Mouse (Mus musculus) testis, postnatal 10 days (tissue): ENCODE measurements around the gene Mtrf1l.
A peak's percentile ranks its signal among the peaks of the same experiment; 100 is the strongest.

Experiments used
- DNase-seq: peaks from one replicate; pipeline ENCODE4 v3.0.0; 2021; ENCODE audit warnings: low spot score

Gene Mtrf1l

DNA sequence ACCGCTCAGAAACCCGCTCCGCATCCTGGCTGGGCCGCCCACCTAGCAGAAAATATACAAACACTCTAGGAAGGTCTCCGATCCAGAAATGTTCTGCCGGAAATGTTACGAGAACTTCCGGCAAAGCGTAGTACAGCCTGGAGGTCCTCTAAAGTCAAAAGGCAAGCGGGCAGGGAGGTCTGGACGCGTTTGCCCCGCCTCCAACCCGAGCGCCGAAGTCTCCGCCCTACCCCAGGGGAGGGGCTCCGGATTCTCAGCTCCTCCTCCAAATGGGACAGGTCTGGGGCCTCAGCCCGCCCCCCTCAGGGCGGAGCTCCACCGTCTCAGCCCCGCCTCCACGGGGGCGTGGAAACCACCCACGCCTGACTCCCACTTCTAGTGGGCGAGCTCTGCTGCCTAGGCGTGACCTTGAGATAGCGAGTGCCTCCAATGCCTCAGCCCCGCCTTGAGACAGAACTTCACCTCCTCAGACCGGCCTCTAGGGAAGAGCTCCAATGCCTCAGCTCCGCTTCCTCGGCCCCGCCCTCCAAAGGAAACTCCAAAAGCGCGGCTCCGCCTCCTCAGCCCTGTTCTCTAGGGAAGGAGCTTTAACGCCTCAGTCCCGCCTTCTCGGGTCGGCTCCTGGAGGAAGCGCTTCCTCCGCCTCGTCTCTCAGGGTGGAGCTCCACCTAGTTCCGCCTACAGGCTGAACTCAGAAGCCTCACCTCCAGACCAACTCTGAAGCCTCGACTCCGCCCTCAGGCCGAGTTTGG lies at the start of gene Mtrf1l:
TSS of gene Mtrf1l (minus strand) at position 171 of the 752 bp plus-strand sequence.
- peak; percentile 99 for DNase-seq

GRCm38 (mm10) chr10:5871081-5871480 lies 47.4 kb upstream of the Mtrf1l start:
- DNase-seq, result no peak

DNA sequence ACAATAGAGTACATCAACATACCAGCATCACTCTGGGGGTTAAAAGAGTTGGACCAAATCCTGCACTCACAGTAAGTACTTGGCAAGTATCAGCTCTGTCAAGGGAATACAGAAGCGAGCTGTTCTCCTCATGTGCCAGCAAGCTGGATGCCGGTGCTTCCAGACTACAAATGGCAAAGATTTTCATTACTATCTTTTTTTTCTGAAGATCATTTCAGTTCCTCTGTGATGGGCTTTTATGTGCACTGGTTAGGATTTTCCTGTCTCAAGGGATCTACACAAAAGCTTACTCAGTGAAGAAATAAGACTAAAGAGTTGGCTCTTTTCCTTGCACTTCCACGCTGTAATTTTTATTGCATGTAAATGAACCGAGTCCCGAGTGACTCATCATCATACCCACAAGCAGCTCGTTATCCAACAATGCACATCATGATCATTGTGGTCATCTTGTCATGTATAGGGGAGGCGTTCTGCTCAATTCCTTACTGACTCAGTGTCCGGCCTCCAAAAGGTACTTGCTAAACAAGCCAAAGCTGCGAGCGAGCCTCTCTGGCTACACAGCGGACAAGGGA lies 44.4 kb upstream of the Mtrf1l start:
- DNase-seq, result no peak

GRCm38 (mm10) chr10:5865996-5866395 lies 42.3 kb upstream of the Mtrf1l start:
- no peak for DNase-seq

DNA sequence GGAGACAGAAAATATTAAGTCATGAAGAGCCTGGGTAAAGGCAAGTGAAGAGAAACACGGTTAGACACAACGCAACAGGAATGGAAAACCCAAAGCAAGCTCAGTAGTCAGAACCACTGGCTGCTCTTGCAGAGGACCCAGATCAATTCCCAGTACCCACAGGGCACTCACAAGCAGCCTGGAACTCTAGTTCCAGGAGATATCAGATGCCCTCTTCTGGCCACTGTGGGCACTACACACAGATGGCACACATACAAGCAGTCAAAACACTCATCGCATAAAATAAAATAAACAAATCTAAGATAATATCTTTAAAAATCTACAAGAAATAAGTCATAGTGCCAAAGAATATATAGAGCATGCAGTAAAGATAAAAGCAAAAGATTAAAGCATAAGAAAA lies 39.0 kb upstream of the Mtrf1l start:
- DNase-seq, result no peak

DNA sequence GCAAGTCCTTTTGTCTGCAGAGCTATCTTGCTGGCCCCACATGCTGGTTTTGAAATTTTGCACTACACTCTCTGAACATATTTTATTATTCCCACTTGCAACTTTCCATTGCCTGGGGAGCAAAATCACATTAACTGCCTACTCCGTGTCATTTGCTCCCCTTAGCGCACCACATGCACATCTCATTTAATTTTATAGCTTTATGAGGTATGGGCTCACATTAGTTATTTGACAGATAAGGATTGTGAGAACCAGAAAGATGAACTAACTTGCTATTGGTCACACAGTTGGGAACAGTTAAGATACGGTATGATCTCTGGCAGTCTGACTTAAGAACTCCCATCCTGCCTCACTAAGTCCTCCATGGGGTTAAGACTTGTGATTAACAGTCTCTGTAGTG lies 37.1 kb upstream of the Mtrf1l start:
- DNase-seq, result no peak

DNA sequence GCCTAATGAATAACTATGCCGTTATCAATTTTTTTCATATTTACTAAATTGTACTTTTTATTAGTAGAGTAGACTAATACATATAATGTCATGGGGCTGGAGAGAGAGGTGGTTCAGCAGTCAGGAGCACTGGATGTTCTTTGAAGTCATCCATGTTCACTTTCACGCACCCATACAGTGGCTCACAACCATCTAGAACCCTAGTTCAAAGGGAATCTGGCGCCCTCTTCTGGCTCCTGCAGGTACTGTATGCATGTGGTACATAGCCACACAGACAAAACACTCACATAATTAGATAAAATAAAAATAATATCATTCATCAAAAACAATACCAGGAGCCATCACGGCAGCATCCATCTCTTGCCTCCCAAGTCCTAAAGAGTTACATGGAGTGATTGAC lies 36.0 kb upstream of the Mtrf1l start:
- DNase-seq, result peak; percentile 57

- no peak for DNase-seq
Observed at GRCm38 (mm10) chr10:5857996-5858549, 34.4 kb upstream of the Mtrf1l start.

- no peak for DNase-seq
Observed at GRCm38 (mm10) chr10:5853290-5853868, 29.7 kb upstream of the Mtrf1l start.

DNA sequence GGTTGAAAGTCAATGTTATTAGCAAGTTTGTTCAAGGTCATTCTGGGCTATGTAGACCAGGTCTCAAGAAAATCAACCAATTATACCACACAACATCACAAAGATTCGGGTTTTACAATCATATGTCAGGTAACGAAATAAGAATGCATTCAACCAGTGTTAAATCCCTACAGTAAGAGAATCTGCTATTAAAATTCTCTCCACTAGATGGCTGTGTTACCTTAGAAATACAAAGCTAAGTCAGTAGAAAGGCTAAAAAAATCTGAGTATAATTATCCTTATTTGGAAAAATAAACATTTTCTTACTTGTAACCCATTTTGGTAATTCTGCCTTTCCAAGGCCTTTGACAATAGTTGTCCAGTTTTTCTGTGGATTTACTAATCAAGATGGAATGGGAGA lies 23.2 kb upstream of the Mtrf1l start:
- DNase-seq, result no peak

- DNase-seq, result peak; percentile 63
Observed at GRCm38 (mm10) chr10:5841369-5841768, 17.7 kb upstream of the Mtrf1l start.

DNA sequence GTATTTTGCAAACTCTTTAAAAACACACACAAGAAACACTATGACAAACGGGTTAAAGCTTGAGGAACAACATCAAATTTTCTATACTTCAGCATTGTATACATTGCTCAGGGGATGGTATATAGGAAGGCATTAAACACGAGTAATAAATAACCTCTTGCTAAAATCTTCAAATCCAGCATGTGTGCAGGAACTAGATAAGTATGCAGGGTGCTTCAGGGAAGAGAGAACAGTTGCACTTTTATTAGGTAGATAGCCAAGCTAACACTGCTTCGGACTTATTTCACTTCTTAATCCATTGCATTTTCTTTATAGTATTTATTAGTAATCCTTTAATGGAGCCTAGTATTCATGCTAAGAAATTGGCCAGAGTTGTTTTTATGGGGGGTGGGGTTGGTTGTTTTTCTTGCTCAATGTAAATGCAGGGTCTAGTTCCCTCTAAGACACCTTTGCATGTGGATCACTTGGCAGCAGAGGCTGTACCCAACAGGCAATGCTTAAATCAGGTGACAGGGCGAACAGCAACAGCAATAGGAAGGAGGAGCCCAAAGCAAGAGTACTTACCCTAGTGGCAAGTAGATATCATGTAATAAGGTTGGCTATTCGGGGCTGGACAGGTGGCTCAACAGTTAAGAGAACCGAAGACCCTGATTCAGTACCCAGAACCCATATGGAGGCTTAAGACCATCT lies 2.8 kb upstream of the Mtrf1l start:
- no peak for DNase-seq

DNA sequence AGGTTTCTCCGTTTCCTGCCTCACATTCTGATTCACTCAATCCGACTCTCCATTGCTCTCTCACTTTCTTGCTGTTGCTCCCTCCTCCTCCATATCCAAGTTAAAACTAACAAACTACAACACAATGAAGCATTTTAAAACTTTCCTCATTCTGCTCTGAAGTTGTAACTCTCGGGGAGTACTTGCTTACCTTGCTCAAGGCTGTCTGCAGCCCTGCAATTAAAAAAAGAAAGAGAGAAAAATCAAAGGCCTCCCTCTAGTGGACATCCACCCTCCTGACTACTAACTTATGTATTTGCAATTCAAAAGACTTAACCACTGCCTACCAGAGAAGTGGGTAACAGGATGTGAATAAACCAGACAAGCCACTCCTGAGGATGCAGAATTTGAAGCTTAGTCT lies 1.1 kb upstream of the Mtrf1l start:
- no peak for DNase-seq

DNA sequence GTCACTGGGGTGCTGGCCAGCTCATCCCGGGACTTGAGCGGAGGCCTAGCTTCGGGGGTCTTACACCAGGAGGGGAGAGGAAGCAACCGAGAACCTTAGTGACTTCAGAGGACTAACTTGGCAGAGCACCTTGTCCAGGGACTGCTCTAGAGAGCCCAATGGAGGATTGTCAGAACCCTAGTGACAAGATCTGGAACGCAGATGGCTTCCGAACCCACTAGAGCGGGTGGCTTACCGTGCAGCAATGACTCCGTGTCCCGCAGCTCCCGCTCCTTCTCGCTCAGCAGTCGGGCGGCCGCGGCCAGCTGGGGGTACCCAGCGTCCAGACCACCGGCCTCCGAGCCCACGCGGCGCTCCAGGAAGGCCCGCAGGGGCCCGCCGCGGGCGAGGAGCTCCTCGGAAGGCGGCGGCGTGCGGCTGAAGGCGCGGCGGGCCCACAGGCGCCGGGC lies 395 bp downstream of the Mtrf1l start:
- no peak for DNase-seq

- no peak for DNase-seq
Observed at GRCm38 (mm10) chr10:5818772-5819171, 4.9 kb downstream of the Mtrf1l start.

GRCm38 (mm10) chr10:5815968-5816367 lies 7.7 kb downstream of the Mtrf1l start:
- DNase-seq, result no peak

- no peak for DNase-seq
Observed at GRCm38 (mm10) chr10:5813724-5814123, 10.0 kb downstream of the Mtrf1l start.

DNA sequence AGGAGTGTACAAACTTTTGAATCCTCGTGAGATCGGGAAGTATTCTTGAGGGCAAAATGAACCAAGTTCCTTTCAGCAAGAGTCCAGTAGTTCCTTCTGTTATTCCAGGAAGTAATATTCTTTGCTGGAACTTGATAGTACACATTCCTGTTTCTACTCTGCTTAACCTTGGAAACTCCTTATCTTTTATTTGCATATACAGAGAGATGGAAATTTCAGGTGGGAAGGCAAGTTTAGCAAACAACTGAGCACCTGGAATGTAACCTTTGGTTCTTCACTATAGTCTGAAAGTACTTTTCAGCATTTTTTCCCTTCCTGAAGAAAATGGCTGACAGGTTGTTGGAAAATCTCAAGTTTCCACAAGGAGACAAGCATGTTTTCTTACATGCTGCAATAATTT lies 16.0 kb downstream of the Mtrf1l start:
- no peak for DNase-seq

DNA sequence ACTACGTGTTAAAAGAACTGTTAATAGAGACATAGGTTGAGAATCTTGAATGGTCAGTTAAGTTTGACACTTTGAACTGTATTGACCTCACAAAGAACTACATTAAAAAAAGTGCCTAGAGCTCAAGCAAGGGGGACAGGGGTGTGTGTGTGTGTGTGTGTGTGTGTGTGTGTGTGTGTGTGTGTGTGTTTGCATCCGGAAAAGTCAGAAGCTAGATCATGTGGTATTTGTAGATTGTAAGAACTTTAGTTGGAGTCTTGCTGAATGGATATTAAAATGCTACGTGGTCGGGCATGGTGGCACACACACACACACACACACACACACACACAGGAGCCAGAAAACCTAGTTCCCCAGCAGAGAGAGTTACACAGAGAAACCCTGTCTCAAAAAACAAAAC lies 16.7 kb downstream of the Mtrf1l start:
- no peak for DNase-seq

DNA sequence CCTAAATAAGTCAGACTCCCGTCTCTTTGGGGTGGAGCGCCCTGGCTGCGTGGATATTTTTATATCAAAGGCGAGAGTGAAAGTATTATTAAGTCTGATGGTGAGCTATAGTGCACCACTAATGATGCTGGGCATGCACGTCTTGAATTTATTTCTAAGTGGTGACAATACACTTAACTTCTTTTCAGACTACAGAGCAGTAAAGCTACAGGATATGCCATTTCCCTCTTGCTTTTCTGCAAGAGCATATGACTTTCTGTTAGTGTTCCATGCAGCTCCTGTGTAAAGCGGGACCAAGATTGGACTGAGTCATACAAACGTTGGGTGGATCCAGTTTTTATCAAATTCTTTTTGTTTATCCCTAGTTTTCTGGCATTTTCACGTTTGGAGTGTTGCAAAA lies 17.3 kb downstream of the Mtrf1l start:
- DNase-seq, result no peak

DNA sequence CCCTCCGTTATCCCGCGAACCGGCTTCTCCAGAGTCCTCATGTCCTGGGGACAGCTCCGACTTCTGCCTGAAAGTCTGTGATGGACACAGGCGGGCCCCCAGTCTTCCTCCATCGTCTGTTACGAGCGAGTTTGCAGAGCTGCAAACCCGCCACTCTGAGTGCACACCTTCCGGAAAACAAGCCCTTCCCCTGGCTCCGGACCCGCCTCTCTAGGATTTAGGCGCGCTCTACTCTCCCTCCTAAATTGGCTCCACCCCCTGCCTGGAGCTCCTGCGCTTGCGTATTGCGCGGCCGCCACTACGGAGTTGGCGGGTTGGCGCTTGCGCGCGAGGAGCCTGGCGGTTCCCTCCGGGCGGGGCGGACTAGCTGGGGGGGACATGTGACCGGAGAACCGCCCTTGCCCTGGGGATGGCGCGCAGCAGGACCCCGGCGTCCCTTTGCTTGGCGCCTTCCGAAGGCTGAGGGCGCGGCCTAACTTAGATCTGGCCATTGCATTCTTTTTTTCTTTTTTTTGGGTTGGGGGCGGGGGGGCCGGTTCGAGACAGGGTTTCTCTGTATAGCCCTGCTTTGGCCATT lies 17.9 kb downstream of the Mtrf1l start:
- DNase-seq, result peak; percentile 96

DNA sequence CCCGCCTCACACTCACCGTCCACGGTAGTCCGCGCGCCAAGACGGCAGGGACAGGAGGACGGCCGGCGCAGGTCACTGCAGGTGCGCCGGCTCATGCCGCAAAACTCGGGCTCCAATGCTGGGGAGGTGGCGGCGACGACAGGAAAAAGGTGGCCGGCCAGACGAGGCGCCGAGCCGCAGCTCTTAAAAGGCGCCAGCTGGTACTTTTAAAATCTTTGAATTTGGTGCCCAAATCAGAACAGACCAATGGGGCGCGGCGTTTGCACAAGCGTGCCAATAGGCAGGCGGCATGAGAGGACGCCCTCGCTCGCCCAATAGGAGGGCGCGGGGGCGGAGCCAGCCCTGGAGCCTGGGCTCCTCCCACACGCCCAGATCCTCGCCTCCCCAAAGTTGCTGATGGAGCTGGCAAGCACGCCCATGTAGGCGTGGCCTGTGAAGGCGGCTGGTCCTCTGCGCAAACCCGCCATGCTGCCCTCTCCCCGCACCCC lies 18.4 kb downstream of the Mtrf1l start, which contains the start of gene Fbxo5:
TSS of gene Fbxo5 (minus strand) at position 358 of the 488 bp plus-strand sequence.
- peak; percentile 99 for DNase-seq
